Mouse (Mus musculus) forebrain, embryonic 16.5 days (tissue): Measurements from ENCODE around the gene Ly75. TPM values are rescaled to one million over a fixed set of nuclear protein-coding genes. Genes with fewer than 3 reads are reported as not detected.

ENCODE experiments used
- ATAC-seq: fragments of 200-750 bp; cut with Nextera tagmentation; 2 replicates; pipeline ENCODE4 v1.8.0; 2017; ENCODE audit warnings: mild to moderate bottlenecking, moderate library complexity
- H3K27ac ChIP-seq: fragments of 300-500 bp; sonication (generic); 2 replicates; pipeline ENCODE4 v1.5.1; 2014; ENCODE audit warnings: low read length, control low read depth
- H3K27me3 ChIP-seq: fragments of 300-500 bp; sonication (generic); replicated peaks from 2 replicates; pipeline ENCODE4 v1.6.1; 2014; ENCODE audit warnings: low read length; ENCODE audit not compliant: control insufficient read depth, insufficient read depth
- H3K36me3 ChIP-seq: fragments of 300-500 bp; sonication (generic); 2 replicates; pipeline ENCODE4 v1.6.1; 2014; ENCODE audit not compliant: control insufficient read depth, insufficient read depth
- H3K4me1 ChIP-seq: fragments of 300-500 bp; sonication (generic); replicated peaks from 2 replicates; pipeline ENCODE4 v1.6.1; 2014; ENCODE audit warnings: low read length; ENCODE audit not compliant: control insufficient read depth, insufficient read depth
- H3K4me2 ChIP-seq: fragments of 300-500 bp; sonication (generic); 2 replicates; pipeline ENCODE4 v1.6.1; 2014; ENCODE audit warnings: mild to moderate bottlenecking, low read length, control low read depth
- H3K4me3 ChIP-seq: fragments of 300-500 bp; sonication (generic); replicated peaks from 2 replicates; pipeline ENCODE4 v1.5.1; 2014; ENCODE audit warnings: mild to moderate bottlenecking, low read length, control low read depth
- H3K9ac ChIP-seq: fragments of 300-500 bp; sonication (generic); replicated peaks from 2 replicates; pipeline ENCODE4 v1.6.1; 2014; ENCODE audit warnings: low read depth, low read length, control low read depth
- H3K9me3 ChIP-seq: fragments of 300-500 bp; sonication (generic); 2 replicates; pipeline ENCODE4 v1.6.1; 2016; ENCODE audit warnings: low read length; ENCODE audit not compliant: control insufficient read depth
- WGBS: fragments of 180-500 bp; shearing (Covaris S2); extraction: QIAGEN DNeasy Blood & Tissue Kit; methylation state at CpG from one replicate; pipeline ENCODE4 v1.1.7; 2014; 5-methylcytosine and 5-hydroxymethylcytosine counted together
- polyA plus RNA-seq: library from polyadenylated mRNA; unstranded; fragments of >200 nt; fragmentation: Nextera tagmentation; extraction: Ambion mirVana; gene quantifications from 2 replicates; pipeline ENCODE4 v1.2.1, GENCODE M21; 2015

Gene Ly75
- polyA plus RNA-seq, 1 experiment from 2014 or later: 1.2 TPM

GRCm38 (mm10) chr2:60365138-60365775 is 17.8 kb downstream of the Ly75 start:
- H3K4me2 ChIP-seq: peak overlapping the region; percentile 22; the same call in 1 of the 2 replicates
- peak; percentile 80 for ATAC-seq
- WGBS: 58% methylated on average over 7 of the region's 7 CpGs

GRCm38 (mm10) chr2:60362146-60362545 is 21.0 kb downstream of the Ly75 start:
- peaks cover 11% of the 10 kb centered on the region; the same call in 1 of the 2 replicates for H3K4me1 ChIP-seq
- no peak overlapping the region for H3K4me3 ChIP-seq
- no peak for ATAC-seq
- no peak overlapping the region for H3K4me2 ChIP-seq
- H3K27ac ChIP-seq: no peak overlapping the region
- no peak overlapping the region for H3K9ac ChIP-seq
- no peaks in the 10 kb centered on the region for H3K27me3 ChIP-seq
- no peaks in the 10 kb centered on the region for H3K36me3 ChIP-seq
- no peaks in the 10 kb centered on the region for H3K9me3 ChIP-seq
- 91% methylated on average over 6 of the region's 6 CpGs for WGBS

More at GRCm38 (mm10) chr2:60365138-60365775, 17.8 kb downstream of the Ly75 start:
- Histone ChIP-seq H3K27ac (peak overlapping the region; percentile 75), H3K27me3 (no peaks in the 10 kb centered on the region), H3K9me3 (no peaks in the 10 kb centered on the region), H3K4me1 (peaks cover 11% of the 10 kb centered on the region; the same call in 1 of the 2 replicates), H3K9ac (no peak overlapping the region), H3K4me3 (no peak overlapping the region), H3K36me3 (no peaks in the 10 kb centered on the region)

GRCm38 (mm10) chr2:60359796-60360195 is 23.3 kb downstream of the Ly75 start:
- H3K4me3 ChIP-seq: no peak overlapping the region
- H3K27me3 ChIP-seq: no peaks in the 10 kb centered on the region
- H3K4me1 ChIP-seq: peaks cover 9% of the 10 kb centered on the region
- 94% methylated on average over 3 of the region's 3 CpGs for WGBS
- no peaks in the 10 kb centered on the region for H3K36me3 ChIP-seq
- no peak overlapping the region for H3K9ac ChIP-seq
- H3K9me3 ChIP-seq: no peaks in the 10 kb centered on the region
- ATAC-seq: no peak
- H3K27ac ChIP-seq: no peak overlapping the region
- H3K4me2 ChIP-seq: no peak overlapping the region

- Histone ChIP-seq H3K9ac (no peak overlapping the region), H3K4me1 (peaks cover 4% of the 10 kb centered on the region), H3K36me3 (no peaks in the 10 kb centered on the region), H3K27me3 (no peaks in the 10 kb centered on the region), H3K4me2 (no peak overlapping the region), H3K4me3 (no peak overlapping the region), H3K27ac (no peak overlapping the region), H3K9me3 (no peaks in the 10 kb centered on the region)
- 16% methylated on average over 3 of the region's 3 CpGs for WGBS
- ATAC-seq: no peak
Measured at GRCm38 (mm10) chr2:60355388-60355683, 27.8 kb downstream of the Ly75 start.

GRCm38 (mm10) chr2:60354541-60355387 is 28.3 kb downstream of the Ly75 start:
- WGBS: 56% methylated on average over 18 of the region's 18 CpGs
- Histone ChIP-seq H3K27ac (no peak overlapping the region), H3K4me3 (no peak overlapping the region)

GRCm38 (mm10) chr2:60352296-60352695 is 30.8 kb downstream of the Ly75 start:
- no peak overlapping the region for H3K27ac ChIP-seq
- H3K4me2 ChIP-seq: no peak overlapping the region
- H3K9ac ChIP-seq: no peak overlapping the region
- no peaks in the 10 kb centered on the region for H3K27me3 ChIP-seq
- no peak for ATAC-seq
- 86% methylated on average over 5 of the region's 5 CpGs for WGBS
- H3K9me3 ChIP-seq: no peaks in the 10 kb centered on the region
- H3K4me1 ChIP-seq: peaks cover 4% of the 10 kb centered on the region
- no peak overlapping the region for H3K4me3 ChIP-seq
- H3K36me3 ChIP-seq: no peaks in the 10 kb centered on the region

More at GRCm38 (mm10) chr2:60354541-60355387, 28.3 kb downstream of the Ly75 start:
- Histone ChIP-seq H3K9me3 (no peaks in the 10 kb centered on the region), H3K4me2 (no peak overlapping the region), H3K36me3 (no peaks in the 10 kb centered on the region), H3K27me3 (no peaks in the 10 kb centered on the region), H3K4me1 (peaks cover 4% of the 10 kb centered on the region), H3K9ac (no peak overlapping the region)
- no peak for ATAC-seq

GRCm38 (mm10) chr2:60351781-60352180 is 31.3 kb downstream of the Ly75 start:
- WGBS: 82% methylated on average over 8 of the region's 8 CpGs
- H3K9me3 ChIP-seq: no peaks in the 10 kb centered on the region
- no peak overlapping the region for H3K4me3 ChIP-seq
- H3K9ac ChIP-seq: no peak overlapping the region
- H3K4me2 ChIP-seq: no peak overlapping the region
- no peak for ATAC-seq
- no peak overlapping the region for H3K27ac ChIP-seq
- H3K4me1 ChIP-seq: peaks cover 4% of the 10 kb centered on the region
- H3K27me3 ChIP-seq: no peaks in the 10 kb centered on the region
- no peaks in the 10 kb centered on the region for H3K36me3 ChIP-seq

GRCm38 (mm10) chr2:60347875-60348274 is 35.2 kb downstream of the Ly75 start:
- Histone ChIP-seq H3K36me3 (no peaks in the 10 kb centered on the region), H3K27ac (no peak overlapping the region), H3K27me3 (no peaks in the 10 kb centered on the region), H3K4me3 (no peak overlapping the region), H3K9me3 (no peaks in the 10 kb centered on the region), H3K9ac (no peak overlapping the region), H3K4me1 (no peaks in the 10 kb centered on the region), H3K4me2 (no peak overlapping the region)
- no peak for ATAC-seq
- 89% methylated on average over 7 of the region's 7 CpGs for WGBS

GRCm38 (mm10) chr2:60346531-60346930 is 36.6 kb downstream of the Ly75 start:
- 61% methylated on average over 8 of the region's 8 CpGs for WGBS
- Histone ChIP-seq H3K27me3 (no peaks in the 10 kb centered on the region), H3K9ac (no peak overlapping the region), H3K4me3 (no peak overlapping the region), H3K27ac (no peak overlapping the region), H3K9me3 (no peaks in the 10 kb centered on the region), H3K4me2 (no peak overlapping the region), H3K4me1 (no peaks in the 10 kb centered on the region), H3K36me3 (no peaks in the 10 kb centered on the region)
- no peak for ATAC-seq
